Mouse (Mus musculus) gastrocnemius, postnatal 36 days (tissue): ENCODE data around the gene Trim44. TPM values are rescaled to one million over a fixed set of nuclear protein-coding genes. Genes with fewer than 3 reads are reported as not detected.

Experiments used
- DNase-seq, 2 experiments: peaks; one replicate each; pipeline ENCODE4 v3.0.0; 2022
- intact Hi-C: fragments of 180-260 bp; cut with DNase I; formaldehyde crosslinking; loops from one replicate; pipeline ENCODE4 v1.15.1; 2025
- long read RNA-seq, 2 experiments: library from polyadenylated mRNA; stranded (forward); transcript quantifications; one replicate each; pipeline ENCODE4 v2.0.0; 2021
- total RNA-seq, 2 experiments: library from RNA; stranded (reverse); gene quantifications; 2 replicates each; pipeline ENCODE4 v1.2.3; 2021

The Trim44 gene
- 10 to 100 TPM; 10.6 to 14.2 TPM for total RNA-seq
- long read RNA-seq, experiment 1, partial matches to known transcripts, result 0 of 7 reads
- long read RNA-seq, experiment 1, other reads (novel, unspliced or antisense), result 7 of 7 reads
- long read RNA-seq, experiment 2, partial matches to known transcripts, result 0 of 18 reads
- long read RNA-seq, experiment 2, other reads (novel, unspliced or antisense), result 18 of 18 reads

- no peak for DNase-seq
- intact Hi-C loops, result loop anchor here (10.0 kb wide), 1 partner anchor 93 kb away; no protein-coding TSS in a partner anchor
These were observed at the start of gene Trim44 for GRCm38 (mm10) chr2:102407363-102408184. Gene Trim44 (minus strand): TSS chr2:102407828.

GRCm38 (mm10) chr2:102455126-102455525, 47.5 kb upstream of the Trim44 start:
- DNase-seq, result no peak
- intact Hi-C loops, result no loop called here

- DNase-seq, result no peak
- intact Hi-C loops, result loop anchor here (2.0 to 5.0 kb wide), 3 partner anchors 363 to 549 kb away; no protein-coding TSS in a partner anchor
These were observed 45.8 kb upstream of the Trim44 start for GRCm38 (mm10) chr2:102453447-102453846.

DNA sequence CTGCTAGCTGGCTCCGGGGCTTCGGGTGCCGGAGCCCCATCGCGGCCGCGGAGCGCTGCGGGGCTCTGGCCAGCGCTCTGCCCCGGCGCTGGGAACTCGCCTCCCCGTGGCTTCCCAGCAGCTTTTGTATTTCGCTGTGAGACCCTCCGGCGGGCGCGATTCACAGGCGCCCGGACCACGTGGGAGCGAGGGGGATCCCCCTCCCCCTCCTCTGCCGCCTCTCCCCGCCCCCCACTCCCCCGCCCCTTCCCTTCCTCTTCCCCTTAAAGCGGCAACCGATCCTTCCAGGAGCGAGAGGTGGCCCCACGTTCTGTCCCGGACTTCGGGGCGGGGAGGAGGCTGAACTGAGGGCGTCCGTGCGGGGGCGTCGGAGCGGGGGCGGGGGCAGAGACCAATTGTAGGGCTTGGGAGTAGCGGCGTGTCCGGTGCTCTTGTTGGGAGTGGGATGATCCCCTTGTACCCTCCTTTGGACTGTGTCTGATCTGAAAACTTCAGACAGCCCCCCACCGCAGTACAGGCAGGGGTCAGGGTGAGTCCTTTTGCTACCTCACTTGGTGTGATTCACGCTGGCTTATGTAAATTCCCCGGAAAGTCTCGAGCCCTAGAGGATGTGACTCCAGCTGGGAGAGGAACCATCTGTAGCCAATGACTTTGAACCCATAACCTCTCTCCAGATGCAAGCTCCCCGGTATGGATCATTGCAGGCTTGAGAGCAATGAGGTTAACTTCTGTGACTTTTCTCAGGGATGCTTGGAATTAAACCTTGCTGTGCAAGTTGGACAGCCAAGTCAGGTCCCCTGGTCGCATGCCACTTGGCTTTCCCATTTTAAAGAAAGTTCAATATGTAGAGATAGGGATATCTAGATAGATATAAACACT, 44.3 kb upstream of the Trim44 start, which contains the start of gene Fjx1:
Fjx1 (minus strand) TSS at position 829 of the 879 bp plus-strand sequence.
- intact Hi-C loops, result loop anchor here (2.0 to 5.0 kb wide), 3 partner anchors 361 to 547 kb away; no protein-coding TSS in a partner anchor
- DNase-seq, result peak; percentile 13 to 17

DNA sequence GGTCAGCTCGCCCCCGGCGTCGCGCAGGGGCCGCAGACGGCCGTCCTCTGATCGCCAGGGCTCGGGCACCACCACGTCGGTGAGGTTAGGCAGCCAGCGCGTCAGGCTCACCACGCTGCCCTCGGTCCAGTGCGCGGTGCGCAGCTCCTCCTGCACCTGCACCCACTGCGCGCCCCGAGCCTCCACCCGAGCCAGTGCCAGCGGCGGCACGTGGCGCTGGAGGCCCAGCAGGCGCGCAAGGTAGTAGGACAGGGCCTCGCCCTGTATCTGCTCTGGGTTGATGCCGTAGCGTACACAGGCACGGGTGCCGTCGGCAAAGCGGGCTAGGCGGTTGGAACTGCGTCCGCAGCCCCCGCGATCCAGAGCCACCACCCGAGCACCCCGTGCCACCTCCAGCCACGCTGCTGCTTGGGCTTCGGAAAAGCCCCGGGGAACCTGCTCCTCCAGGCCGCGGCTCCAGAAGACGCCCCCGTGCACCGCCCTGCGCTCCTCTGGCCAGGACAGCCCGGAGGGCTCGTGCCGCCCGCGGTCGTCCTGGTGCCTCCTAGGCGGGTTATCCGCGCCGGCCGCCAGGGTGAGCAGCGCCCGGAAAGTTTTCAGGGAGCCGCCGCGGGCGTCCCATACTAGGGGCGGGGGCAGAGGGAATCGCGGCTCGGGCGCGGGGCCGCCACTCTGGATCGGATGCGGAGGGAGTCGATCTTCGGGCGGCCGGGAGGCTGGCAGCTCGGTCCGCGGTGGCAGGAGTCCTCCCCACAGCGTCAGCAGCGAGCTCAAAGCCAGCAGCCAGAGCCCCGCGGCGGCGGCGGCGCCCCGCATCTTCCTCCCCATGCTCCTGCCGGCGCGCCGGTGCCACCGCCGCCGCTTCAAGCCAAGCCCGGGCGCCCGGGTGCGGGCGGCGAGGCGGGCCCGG, 43.4 kb upstream of the Trim44 start:
- intact Hi-C loops, result loop anchor here (5.0 kb wide), 1 partner anchor 419 kb away; no protein-coding TSS in a partner anchor
- DNase-seq, result peak; percentile 16 to 24

DNA sequence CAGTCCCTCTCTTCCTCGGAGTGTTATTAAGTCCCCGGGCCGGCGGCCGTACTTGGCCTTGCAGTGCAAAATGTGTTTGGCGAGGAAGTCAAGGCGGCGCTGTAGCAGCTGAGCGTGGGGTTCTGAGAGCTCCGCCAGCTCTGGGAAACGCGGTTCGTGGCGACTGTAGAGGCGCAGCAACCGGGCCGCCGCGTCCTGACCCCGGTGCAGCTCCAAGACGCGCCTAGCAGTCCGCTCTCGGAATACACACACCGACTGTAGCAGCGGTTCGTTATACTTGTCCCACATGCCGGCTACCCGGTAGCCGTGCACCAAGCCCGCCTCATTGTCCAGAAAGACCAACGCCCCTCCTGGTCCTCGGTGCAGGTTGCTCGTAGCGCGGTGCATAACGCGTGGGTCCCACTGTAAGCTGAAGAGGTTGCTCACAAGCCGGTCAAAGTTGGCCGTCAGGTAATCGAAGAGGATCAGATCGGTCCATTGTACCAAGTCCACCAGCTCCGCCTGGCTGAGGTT, 42.7 kb upstream of the Trim44 start:
- DNase-seq, result peak; percentile 37 to 47
- intact Hi-C loops, result loop anchor here (5.0 kb wide), 1 partner anchor 418 kb away; no protein-coding TSS in a partner anchor

DNA sequence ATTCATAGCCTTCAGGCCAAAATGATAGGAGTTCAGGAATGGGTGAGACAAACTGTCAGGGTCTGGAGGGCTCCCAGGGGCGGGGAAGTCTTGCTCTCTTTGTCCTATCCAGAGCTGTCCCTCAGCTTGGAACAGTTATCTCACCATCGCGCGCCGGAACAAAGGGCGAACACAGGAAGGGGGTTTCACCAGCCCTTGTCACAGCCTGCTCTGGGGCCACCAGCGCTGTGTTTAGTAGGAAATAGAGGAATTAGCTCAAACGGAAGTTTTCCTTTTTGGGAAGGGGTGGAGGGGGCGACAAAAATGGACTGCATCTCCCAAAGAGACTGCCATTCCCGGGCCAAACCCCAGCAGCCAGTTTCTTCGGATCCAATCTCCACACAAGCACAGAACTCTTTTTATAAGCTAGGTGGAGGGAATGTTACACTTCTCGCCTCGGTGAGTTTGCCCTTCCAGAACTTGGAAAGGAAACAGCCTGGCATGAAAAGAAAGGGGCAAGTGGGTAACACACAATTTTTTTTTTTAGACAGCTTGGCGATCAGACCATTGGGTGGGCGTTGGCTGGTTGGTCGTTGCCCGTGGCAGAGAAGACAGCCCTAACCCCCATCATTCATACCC, 42.1 kb upstream of the Trim44 start:
- intact Hi-C loops, result loop anchor here (5.0 kb wide), 2 partner anchors 37 to 417 kb away; no protein-coding TSS in a partner anchor

GRCm38 (mm10) chr2:102449056-102449455, 41.4 kb upstream of the Trim44 start:
- intact Hi-C loops, result loop anchor here (5.0 kb wide), 1 partner anchor 37 kb away; no protein-coding TSS in a partner anchor

More for the DNA sequence above, 42.1 kb upstream of the Trim44 start:
- DNase-seq, result peak in 1 of 2 experiments; percentile 16

DNA sequence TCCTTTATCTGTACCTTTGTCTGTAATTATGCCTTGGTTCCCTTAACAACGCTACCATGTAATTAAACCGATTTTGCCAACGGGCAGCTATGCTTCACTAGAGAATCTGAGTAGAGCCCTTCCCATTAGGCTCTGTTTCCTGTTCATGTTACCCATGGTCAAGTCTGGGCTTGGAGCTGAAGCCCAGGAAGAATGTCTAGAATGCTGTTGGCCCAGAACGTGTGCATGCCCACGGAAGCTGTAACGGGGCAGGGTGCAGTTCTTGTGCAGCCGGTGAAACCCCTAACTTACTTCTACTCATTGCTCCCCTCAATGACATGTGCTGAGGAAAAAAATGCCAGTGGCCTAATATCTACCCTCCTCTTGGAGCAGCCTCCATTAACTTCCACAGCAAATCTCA, 40.2 kb upstream of the Trim44 start:
- no peak for DNase-seq
- intact Hi-C loops, result loop anchor here (5.0 kb wide), 1 partner anchor 36 kb away; no protein-coding TSS in a partner anchor

More at GRCm38 (mm10) chr2:102449056-102449455, 41.4 kb upstream of the Trim44 start:
- DNase-seq, result no peak

DNA sequence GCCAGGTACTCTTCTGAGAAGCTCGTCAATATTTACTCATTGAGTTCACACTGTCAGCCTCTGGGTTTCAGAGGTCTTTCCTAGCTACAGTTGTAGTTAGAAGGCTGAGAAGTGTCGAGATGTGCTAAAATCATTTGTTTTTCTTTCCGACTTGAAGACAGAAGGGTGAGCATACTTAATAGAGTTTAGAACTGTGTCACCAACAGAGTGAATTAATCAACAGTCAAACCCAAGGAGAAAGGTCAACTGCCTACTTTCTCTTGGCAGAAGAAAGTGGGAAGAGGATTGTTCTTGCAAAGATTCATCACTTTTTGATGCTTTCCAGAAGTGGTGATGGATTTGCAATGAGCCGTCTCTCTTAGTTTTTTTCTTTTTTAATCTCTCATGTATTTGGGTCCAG, 39.2 kb upstream of the Trim44 start:
- DNase-seq, result no peak
- intact Hi-C loops, result loop anchor here (5.0 kb wide), 1 partner anchor 35 kb away; no protein-coding TSS in a partner anchor

DNA sequence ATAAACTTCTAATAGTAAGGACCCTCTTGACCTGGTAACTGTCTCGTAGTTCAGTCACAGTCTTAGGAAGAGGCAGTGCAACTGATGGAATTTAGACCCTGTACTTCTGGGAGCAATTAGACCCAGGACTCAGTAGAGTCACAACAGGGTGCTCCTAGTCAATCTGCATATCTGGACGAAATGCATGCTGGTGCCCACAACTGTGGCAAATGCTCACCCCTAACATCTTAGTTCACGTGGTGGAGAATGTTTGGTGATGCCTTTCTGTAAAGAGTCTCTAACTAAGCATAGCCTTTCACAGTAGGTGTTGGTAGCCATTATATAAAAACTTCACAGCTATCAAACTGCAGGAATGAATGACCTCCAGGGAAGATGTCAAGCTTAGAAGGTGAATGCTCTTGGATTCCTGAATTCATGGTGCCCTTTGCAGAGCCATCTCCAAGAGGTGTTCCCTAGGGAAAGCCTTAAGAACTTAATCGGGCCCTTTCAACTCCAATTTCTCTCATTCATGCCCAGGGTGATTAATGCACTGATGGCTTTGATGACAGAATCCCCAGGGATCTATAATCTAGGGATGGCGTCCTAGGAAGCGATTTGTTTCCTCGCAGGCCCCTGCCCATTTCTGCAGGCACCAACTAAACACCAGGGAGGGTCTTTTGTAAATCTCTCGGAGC, 29.9 kb upstream of the Trim44 start:
- no peak for DNase-seq
- intact Hi-C loops, result no loop called here

DNA sequence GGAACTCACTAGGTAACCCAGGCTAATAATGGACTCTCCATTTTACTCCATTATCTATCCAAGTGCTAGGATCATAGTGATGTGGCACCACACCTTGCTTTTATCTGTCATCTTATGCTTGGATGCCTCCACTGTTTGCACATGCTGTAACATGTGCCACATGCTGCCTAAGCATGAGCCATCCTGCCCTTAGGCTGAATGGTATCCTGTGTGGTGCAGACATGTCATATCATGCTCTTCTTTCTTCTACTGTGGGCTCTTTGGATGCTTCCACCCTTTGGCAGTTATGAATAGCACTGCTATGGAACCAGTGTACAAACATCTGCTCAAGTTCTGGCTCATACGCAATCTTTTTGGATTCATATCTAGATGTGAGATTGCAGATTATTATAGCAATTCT, 26.3 kb upstream of the Trim44 start:
- DNase-seq, result no peak
- intact Hi-C loops, result no loop called here

GRCm38 (mm10) chr2:102431084-102431483, 23.5 kb upstream of the Trim44 start:
- intact Hi-C loops, result no loop called here
- DNase-seq, result no peak

GRCm38 (mm10) chr2:102427974-102428373, 20.3 kb upstream of the Trim44 start:
- DNase-seq, result no peak
- intact Hi-C loops, result no loop called here

GRCm38 (mm10) chr2:102426434-102426833, 18.8 kb upstream of the Trim44 start:
- DNase-seq, result no peak
- intact Hi-C loops, result no loop called here

- intact Hi-C loops, result no loop called here
- no peak for DNase-seq
These were observed 8.6 kb upstream of the Trim44 start for GRCm38 (mm10) chr2:102416149-102416743.

GRCm38 (mm10) chr2:102412738-102413137, 5.1 kb upstream of the Trim44 start:
- no peak for DNase-seq
- intact Hi-C loops, result loop anchor here (5.0 kb wide), 1 partner anchor 35 kb away; no protein-coding TSS in a partner anchor
